In genomic region chr7:126248641-126249141, GRCm38 (mm10) we compare ENCODE assay signal across 9 mouse cellular contexts. TPM values are rescaled to one million over a fixed set of nuclear protein-coding genes. Genes with fewer than 3 reads are reported as not detected.
A peak's percentile ranks its signal among the peaks of the same experiment; 100 is the strongest.
DNase-seq lines count a peak whose midpoint lies in the region; ATAC-seq and TF ChIP-seq lines count a peak whose summit lies in the region.
"Had no signal": no experiment of that assay in that cellular context is flagged by ENCODE, and none has a peak within 500 bp of the region (broad histone marks: within the 10 kb centered on the region; RNA-seq: fewer than 3 reads in every experiment).

No protein-coding gene starts in this region.

- no peaks in the 10 kb centered on the region for H3K36me3 ChIP-seq in heart, adult 2 months (ENCODE audit: control insufficient read depth, insufficient read depth, low read length)
- no peaks in the 10 kb centered on the region for H3K36me3 ChIP-seq in forebrain, embryonic 14.5 days (ENCODE audit: control insufficient read depth, insufficient read depth, low read length)
- no peaks in the 10 kb centered on the region for H3K36me3 ChIP-seq in limb, embryonic 10.5 days
- H3K36me3 ChIP-seq: lung, embryonic 15.5 days had no signal

- no peaks in the 10 kb centered on the region for H3K79me2 ChIP-seq in heart, adult 2 months (replicated peaks; ENCODE audit: control insufficient read depth, insufficient read depth, low read length)

- intact Hi-C loops in heart, adult 2 months (cut with DNase I), result no loop called here

- TF ChIP-seq EP300 in heart, adult 2 months (IDR thresholded peaks at IDR 0.05; ENCODE audit: insufficient read depth, low read depth, low read length), result no peak

- peak overlapping the region; percentile 73 for H3K9ac ChIP-seq in heart, adult 2 months (ENCODE audit: low read depth, low read length)
- 0 out of 2 replicates have a peak overlapping the region, but pooled peaks have one; percentile 21 for H3K9ac ChIP-seq in forebrain, embryonic 14.5 days (ENCODE audit: low read length)
- H3K9ac ChIP-seq: lung, embryonic 15.5 days had no signal

- no peaks in the 10 kb centered on the region for H3K9me3 ChIP-seq in forebrain, embryonic 14.5 days (replicated peaks; ENCODE audit: control insufficient read depth, low read length)
- no peaks in the 10 kb centered on the region for H3K9me3 ChIP-seq in limb, embryonic 10.5 days (replicated peaks)
- H3K9me3 ChIP-seq: lung, embryonic 15.5 days had no signal

- peak overlapping the region; percentile 93 for H3K27ac ChIP-seq in heart, adult 2 months
- no peak overlapping the region for H3K27ac ChIP-seq in forebrain, embryonic 14.5 days (ENCODE audit: low read depth, low read length)
- peak overlapping the region; percentile 42; the same call in 1 of the 2 replicates for H3K27ac ChIP-seq in limb, embryonic 10.5 days
- H3K27ac ChIP-seq: lung, embryonic 15.5 days had no signal

- 30% methylated on average over 17 of the region's 17 CpGs for WGBS in heart, adult 2 months
- 47% methylated on average over 17 of the region's 17 CpGs for WGBS in forebrain, embryonic 14.5 days
- 48% methylated on average over 17 of the region's 17 CpGs for WGBS in limb, embryonic 10.5 days

- 0 out of 2 replicates have a peak overlapping the region, but pooled peaks have one; percentile 9 for H3K4me2 ChIP-seq in forebrain, embryonic 14.5 days (ENCODE audit: low read length)
- H3K4me2 ChIP-seq: lung, embryonic 15.5 days had no signal

- 0 out of 2 replicates have a peak, but pooled peaks cover 1% of the 10 kb centered on the region for H3K4me1 ChIP-seq in heart, adult 2 months (ENCODE audit: control insufficient read depth, insufficient read depth, low read length)
- H3K4me1 ChIP-seq in forebrain, embryonic 14.5 days (ENCODE audit: control insufficient read depth, insufficient read depth, low read length), result no peaks in the 10 kb centered on the region; the same call in 1 of the 2 replicates
- H3K4me1 ChIP-seq in limb, embryonic 10.5 days, result peaks cover 15% of the 10 kb centered on the region

- H3K27me3 ChIP-seq in heart, adult 2 months (ENCODE audit: control insufficient read depth, insufficient read depth, low read length), result no peaks in the 10 kb centered on the region
- H3K27me3 ChIP-seq in forebrain, embryonic 14.5 days (replicated peaks; ENCODE audit: control insufficient read depth, insufficient read depth, low read length), result no peaks in the 10 kb centered on the region
- H3K27me3 ChIP-seq in limb, embryonic 10.5 days (ENCODE audit: low read depth, poor library complexity, severe bottlenecking), result peaks cover 42% of the 10 kb centered on the region

- TF ChIP-seq POLR2A in heart, adult 2 months (IDR thresholded peaks at IDR 0.05; ENCODE audit: insufficient read depth, low read depth, low read length), result no peak

- no peak for TF ChIP-seq CTCF in heart, adult 2 months (IDR thresholded peaks at IDR 0.05)

- DNase-seq in heart, adult 2 months, result peak; percentile 27 to 35
- no peak for DNase-seq in heart, adult 9 months (ENCODE audit: low spot score in 2 of 2)
- DNase-seq in cerebellum, adult 9-11 months, result peak; percentile 67
- no peak for DNase-seq in forebrain, embryonic 14.5 days (ENCODE audit: low spot score)
- DNase-seq in limb, embryonic 10.5 days (ENCODE audit: low spot score), result no peak
- no peak for DNase-seq in right cerebral cortex, adult 18-20 months
- no peak for DNase-seq in layer of hippocampus, adult 11-12 months (ENCODE audit: low spot score)
- no peak for DNase-seq in Muller cell, postnatal 12 days (ENCODE audit: inconsistent ontology term)

- ATAC-seq in forebrain, embryonic 14.5 days, result no peak

- peak overlapping the region; percentile 48 for H3K4me3 ChIP-seq in heart, adult 2 months
- H3K4me3 ChIP-seq in forebrain, embryonic 14.5 days (ENCODE audit: low read depth, low read length), result no peak overlapping the region
- peak overlapping the region; percentile 26; the same call in 1 of the 2 replicates for H3K4me3 ChIP-seq in limb, embryonic 10.5 days
- H3K4me3 ChIP-seq: lung, embryonic 15.5 days had no signal

RNA-seq across cellular contexts. Expression of gene Sbk1, which starts 23.7 kb away (rescaled TPM):
- 10 to 100 TPM; 61.9 to 87.4 TPM for total RNA-seq in heart, adult 2 months (2021)
- 44.5 and 55.4 TPM in 2 replicates for polyA plus RNA-seq in heart, adult 2 months (2012; rRNA removed)
- polyA plus RNA-seq in forebrain, embryonic 14.5 days (2014; fragmentation: Nextera tagmentation; extraction: Ambion mirVana), result 289 and 315 TPM in 2 replicates
- polyA plus RNA-seq in limb, embryonic 10.5 days (2016; fragmentation: Nextera tagmentation; extraction: Ambion mirVana), result 83.4 and 122 TPM in 2 replicates

RNA-seq across cellular contexts. Expression of gene Xpo6, which starts 48.4 kb away (rescaled TPM):
- total RNA-seq in heart, adult 2 months (2021), result 10 to 100 TPM; 16.5 to 16.8 TPM
- polyA plus RNA-seq in heart, adult 2 months (2012; rRNA removed), result 133 and 148 TPM in 2 replicates
- 46.1 and 48.6 TPM in 2 replicates for polyA plus RNA-seq in forebrain, embryonic 14.5 days (2014; fragmentation: Nextera tagmentation; extraction: Ambion mirVana)
- 74.7 and 80.1 TPM in 2 replicates for polyA plus RNA-seq in limb, embryonic 10.5 days (2016; fragmentation: Nextera tagmentation; extraction: Ambion mirVana)

Comparison
In these comparisons a context has a peak if more than half of its experiments do, and no peak if none do; other contexts are left out.
1. DNase-seq: peak in heart, adult 2 months (2 of 2) and cerebellum, adult 9-11 months (single experiment); none in heart, adult 9 months (0 of 2), forebrain, embryonic 14.5 days (single experiment), limb, embryonic 10.5 days (single experiment), right cerebral cortex, adult 18-20 months (single experiment), layer of hippocampus, adult 11-12 months (single experiment) and Muller cell, postnatal 12 days (single experiment).